Mouse (Mus musculus) lung, embryonic 16.5 days (tissue): ENCODE measurements at regions not wholly inside any gene's neighbourhood (a gene's known extent, or its start where the extent isn't known, plus 50 kb on each side); places are given as distances from the start of the nearest gene placed in this dataset.

ENCODE experiments used
- ATAC-seq: fragments of 200-750 bp; cut with Nextera tagmentation; 2 replicates; pipeline ENCODE4 v1.8.0; 2017; ENCODE audit warnings: low read depth, mild to moderate bottlenecking, moderate library complexity
- H3K27ac ChIP-seq: fragments of 300-500 bp; sonication (generic); 2 replicates; pipeline ENCODE4 v1.5.1; 2014; ENCODE audit warnings: mild to moderate bottlenecking, control low read depth, low read length
- H3K27me3 ChIP-seq: fragments of 300-500 bp; sonication (generic); 2 replicates; pipeline ENCODE4 v1.6.1; 2014; ENCODE audit warnings: low read depth, low read length, mixed read lengths; ENCODE audit not compliant: control insufficient read depth, insufficient read depth
- H3K36me3 ChIP-seq: fragments of 300-500 bp; sonication (generic); 2 replicates; pipeline ENCODE4 v1.6.1; 2014; ENCODE audit warnings: low read length; ENCODE audit not compliant: control insufficient read depth, insufficient read depth
- H3K4me1 ChIP-seq: fragments of 300-500 bp; sonication (generic); replicated peaks from 2 replicates; pipeline ENCODE4 v1.6.1; 2014; ENCODE audit warnings: low read length, mixed read lengths; ENCODE audit not compliant: control insufficient read depth, insufficient read depth
- H3K4me2 ChIP-seq: fragments of 300-500 bp; sonication (generic); 2 replicates; pipeline ENCODE4 v1.6.1; 2014; ENCODE audit warnings: low read depth, low read length, control low read depth
- H3K4me3 ChIP-seq: fragments of 300-500 bp; sonication (generic); 2 replicates; pipeline ENCODE4 v1.5.1; 2014; ENCODE audit warnings: mild to moderate bottlenecking, low read length, control low read depth
- H3K9ac ChIP-seq: fragments of 300-500 bp; sonication (generic); 2 replicates; pipeline ENCODE4 v1.6.1; 2014; ENCODE audit warnings: low read length, control low read depth
- H3K9me3 ChIP-seq: fragments of 300-500 bp; sonication (generic); 2 replicates; pipeline ENCODE4 v1.6.1; 2016; ENCODE audit warnings: low read length; ENCODE audit not compliant: control insufficient read depth
- WGBS: fragments of 180-500 bp; shearing (Covaris S2); extraction: QIAGEN DNeasy Blood & Tissue Kit; methylation state at CpG from one replicate; pipeline ENCODE4 v1.1.7; 2014; 5-methylcytosine and 5-hydroxymethylcytosine counted together

GRCm38 (mm10) chr3:18988662-18989061, 639.8 kb downstream of the 1700064H15Rik start:
- ATAC-seq = no peak
- 59% methylated on average over 3 of the region's 3 CpGs for WGBS
- H3K36me3 ChIP-seq = no peaks in the 10 kb centered on the region

GRCm38 (mm10) chr3:18989577-18990240, 638.8 kb downstream of the 1700064H15Rik start:
- Histone ChIP-seq H3K9ac (no peak overlapping the region), H3K27ac (no peak overlapping the region), H3K4me1 (no peaks in the 10 kb centered on the region), H3K27me3 (no peaks in the 10 kb centered on the region), H3K4me2 (peak overlapping the region; percentile 22; the same call in 1 of the 2 replicates), H3K9me3 (no peaks in the 10 kb centered on the region), H3K4me3 (no peak overlapping the region), H3K36me3 (no peaks in the 10 kb centered on the region)
- ATAC-seq = no peak
- 45% methylated on average over 13 of the region's 13 CpGs for WGBS

More at GRCm38 (mm10) chr3:18988662-18989061, 639.8 kb downstream of the 1700064H15Rik start:
- Histone ChIP-seq H3K9ac (no peak overlapping the region), H3K27me3 (no peaks in the 10 kb centered on the region), H3K4me1 (no peaks in the 10 kb centered on the region), H3K9me3 (no peaks in the 10 kb centered on the region), H3K4me2 (no peak overlapping the region), H3K4me3 (no peak overlapping the region), H3K27ac (no peak overlapping the region)

GRCm38 (mm10) chr3:19000179-19000578, 628.3 kb downstream of the 1700064H15Rik start:
- ATAC-seq = no peak
- no peaks in the 10 kb centered on the region for H3K27me3 ChIP-seq
- H3K4me3 ChIP-seq = no peak overlapping the region
- no peaks in the 10 kb centered on the region for H3K4me1 ChIP-seq
- no peaks in the 10 kb centered on the region for H3K36me3 ChIP-seq
- H3K9me3 ChIP-seq = no peaks in the 10 kb centered on the region
- no peak overlapping the region for H3K9ac ChIP-seq
- H3K27ac ChIP-seq = no peak overlapping the region
- H3K4me2 ChIP-seq = no peak overlapping the region
- 71% methylated on average over 5 of the region's 5 CpGs for WGBS

GRCm38 (mm10) chr3:19002056-19002455, 626.4 kb downstream of the 1700064H15Rik start:
- 61% methylated on average over 7 of the region's 7 CpGs for WGBS
- H3K9ac ChIP-seq = no peak overlapping the region
- H3K27ac ChIP-seq = no peak overlapping the region

GRCm38 (mm10) chr3:19004792-19005191, 623.7 kb downstream of the 1700064H15Rik start:
- no peak overlapping the region for H3K4me3 ChIP-seq
- no peaks in the 10 kb centered on the region for H3K27me3 ChIP-seq
- no peak overlapping the region for H3K4me2 ChIP-seq
- WGBS = 59% methylated on average over 1 of the region's 1 CpGs
- H3K9me3 ChIP-seq = no peaks in the 10 kb centered on the region
- no peaks in the 10 kb centered on the region for H3K36me3 ChIP-seq
- H3K9ac ChIP-seq = no peak overlapping the region
- no peak overlapping the region for H3K27ac ChIP-seq
- no peaks in the 10 kb centered on the region for H3K4me1 ChIP-seq
- ATAC-seq = no peak

More at GRCm38 (mm10) chr3:19002056-19002455, 626.4 kb downstream of the 1700064H15Rik start:
- H3K36me3 ChIP-seq = no peaks in the 10 kb centered on the region
- no peaks in the 10 kb centered on the region for H3K4me1 ChIP-seq
- no peaks in the 10 kb centered on the region for H3K27me3 ChIP-seq
- ATAC-seq = no peak
- no peak overlapping the region for H3K4me2 ChIP-seq
- H3K9me3 ChIP-seq = no peaks in the 10 kb centered on the region
- no peak overlapping the region for H3K4me3 ChIP-seq

- Histone ChIP-seq H3K4me2 (no peak overlapping the region), H3K9ac (no peak overlapping the region)
- 45% methylated on average over 3 of the region's 3 CpGs for WGBS
These were observed 583.9 kb downstream of the 1700064H15Rik start for GRCm38 (mm10) chr3:19044566-19044965.

GRCm38 (mm10) chr3:19045933-19046332, 582.5 kb downstream of the 1700064H15Rik start:
- Histone ChIP-seq H3K4me1 (no peaks in the 10 kb centered on the region), H3K4me2 (no peak overlapping the region), H3K4me3 (no peak overlapping the region), H3K27ac (no peak overlapping the region), H3K9me3 (no peaks in the 10 kb centered on the region), H3K36me3 (no peaks in the 10 kb centered on the region), H3K9ac (no peak overlapping the region), H3K27me3 (no peaks in the 10 kb centered on the region)
- no peak for ATAC-seq

More at GRCm38 (mm10) chr3:19044566-19044965, 583.9 kb downstream of the 1700064H15Rik start:
- Histone ChIP-seq H3K9me3 (no peaks in the 10 kb centered on the region), H3K36me3 (no peaks in the 10 kb centered on the region), H3K4me3 (no peak overlapping the region), H3K27me3 (no peaks in the 10 kb centered on the region), H3K27ac (no peak overlapping the region), H3K4me1 (no peaks in the 10 kb centered on the region)
- no peak for ATAC-seq

GRCm38 (mm10) chr3:19046610-19047009, 581.9 kb downstream of the 1700064H15Rik start:
- no peak overlapping the region for H3K27ac ChIP-seq
- 41% methylated on average over 1 of the region's 1 CpGs for WGBS
- H3K4me3 ChIP-seq = no peak overlapping the region
- no peaks in the 10 kb centered on the region for H3K4me1 ChIP-seq
- H3K36me3 ChIP-seq = no peaks in the 10 kb centered on the region
- no peaks in the 10 kb centered on the region for H3K27me3 ChIP-seq
- ATAC-seq = no peak
- H3K4me2 ChIP-seq = no peak overlapping the region
- H3K9me3 ChIP-seq = no peaks in the 10 kb centered on the region
- no peak overlapping the region for H3K9ac ChIP-seq

- Histone ChIP-seq H3K4me1 (no peaks in the 10 kb centered on the region), H3K36me3 (no peaks in the 10 kb centered on the region), H3K4me3 (no peak overlapping the region), H3K27ac (no peak overlapping the region), H3K9me3 (no peaks in the 10 kb centered on the region), H3K27me3 (no peaks in the 10 kb centered on the region), H3K9ac (no peak overlapping the region), H3K4me2 (no peak overlapping the region)
- WGBS = 66% methylated on average over 3 of the region's 3 CpGs
- ATAC-seq = no peak
These were observed 572.5 kb downstream of the 1700064H15Rik start for GRCm38 (mm10) chr3:19055961-19056360.
